Mouse (Mus musculus): Measurements from ENCODE around the gene Ap3m1. TPM values are rescaled to one million over a fixed set of nuclear protein-coding genes. Genes with fewer than 3 reads are reported as not detected.
A peak's percentile ranks its signal among the peaks of the same experiment; 100 is the strongest.

Gene Ap3m1
- total RNA-seq, 2 experiments from 2014 or later, result 34.6 to 41.0 TPM

GRCm38 (mm10) chr14:21034271-21034670, 18.0 kb downstream of the Ap3m1 start:
- Histone ChIP-seq H3K4me3 (no peak overlapping the region), H3K27ac (peak overlapping the region; percentile 81; the same call in 1 of the 2 replicates)
- no peak for DNase-seq
- TF ChIP-seq CTCF (IDR thresholded peaks at IDR 0.05), result no peak
- intact Hi-C loops (cut with DNase I), result no loop called here

- DNase-seq, result peak; percentile 60
- peak overlapping the region; percentile 38 for H3K4me3 ChIP-seq
- TF ChIP-seq CTCF (IDR thresholded peaks at IDR 0.05), result no peak
- intact Hi-C loops (cut with DNase I), result no loop called here
- H3K27ac ChIP-seq, result peak overlapping the region; percentile 81
Measured at GRCm38 (mm10) chr14:21031783-21032511, 20.4 kb downstream of the Ap3m1 start.

GRCm38 (mm10) chr14:21029025-21029659, 23.2 kb downstream of the Ap3m1 start:
- TF ChIP-seq CTCF (IDR thresholded peaks at IDR 0.05), result no peak
- intact Hi-C loops (cut with DNase I), result no loop called here
- Histone ChIP-seq H3K27ac (no peak overlapping the region), H3K4me3 (no peak overlapping the region)
- no peak for DNase-seq

- no peak for DNase-seq
- Histone ChIP-seq H3K27ac (no peak overlapping the region), H3K4me3 (no peak overlapping the region)
- intact Hi-C loops (cut with DNase I), result no loop called here
- no peak for TF ChIP-seq CTCF (IDR thresholded peaks at IDR 0.05)
Measured at GRCm38 (mm10) chr14:21027542-21027941, 24.8 kb downstream of the Ap3m1 start.

GRCm38 (mm10) chr14:21020435-21020834, 31.9 kb downstream of the Ap3m1 start:
- intact Hi-C loops (cut with DNase I), result no loop called here
- TF ChIP-seq CTCF (IDR thresholded peaks at IDR 0.05), result no peak
- DNase-seq, result no peak
- no peak overlapping the region for H3K4me3 ChIP-seq
- no peak overlapping the region for H3K27ac ChIP-seq

- H3K27ac ChIP-seq, result no peak overlapping the region
- peak; percentile 60 for TF ChIP-seq CTCF (IDR thresholded peaks at IDR 0.05)
- no peak for DNase-seq
- intact Hi-C loops (cut with DNase I), result no loop called here
- H3K4me3 ChIP-seq, result no peak overlapping the region
Measured at GRCm38 (mm10) chr14:21018977-21019376, 33.3 kb downstream of the Ap3m1 start.

GRCm38 (mm10) chr14:21017871-21018270, 34.4 kb downstream of the Ap3m1 start:
- no peak for TF ChIP-seq CTCF (IDR thresholded peaks at IDR 0.05)
- intact Hi-C loops (cut with DNase I), result no loop called here
- Histone ChIP-seq H3K27ac (no peak overlapping the region), H3K4me3 (no peak overlapping the region)
- DNase-seq, result no peak

- no peak overlapping the region for H3K27ac ChIP-seq
- TF ChIP-seq CTCF (IDR thresholded peaks at IDR 0.05), result no peak
- no peak for DNase-seq
- no peak overlapping the region for H3K4me3 ChIP-seq
- intact Hi-C loops (cut with DNase I), result no loop called here
Measured at GRCm38 (mm10) chr14:21013800-21014334, 38.4 kb downstream of the Ap3m1 start.

- no peak for TF ChIP-seq CTCF (IDR thresholded peaks at IDR 0.05)
- intact Hi-C loops (cut with DNase I), result loop anchor here (10.0 kb wide), 1 partner anchor 235 kb away; no protein-coding TSS in a partner anchor
- no peak for DNase-seq
- H3K27ac ChIP-seq, result no peak overlapping the region
- no peak overlapping the region for H3K4me3 ChIP-seq
Measured at GRCm38 (mm10) chr14:20999617-21000016, 52.7 kb downstream of the Ap3m1 start.

- Histone ChIP-seq H3K27ac (0 out of 2 replicates have a peak overlapping the region, but pooled peaks have one; percentile 6), H3K4me3 (no peak overlapping the region)
- DNase-seq, result no peak
- no peak for TF ChIP-seq CTCF (IDR thresholded peaks at IDR 0.05)
- intact Hi-C loops (cut with DNase I), result loop anchor here (10.0 kb wide), 1 partner anchor 233 kb away; no protein-coding TSS in a partner anchor
Measured at GRCm38 (mm10) chr14:20997548-20997947, 54.8 kb downstream of the Ap3m1 start.

GRCm38 (mm10) chr14:20996361-20996760, 55.9 kb downstream of the Ap3m1 start:
- no peak for TF ChIP-seq CTCF (IDR thresholded peaks at IDR 0.05)
- DNase-seq, result no peak
- H3K4me3 ChIP-seq, result no peak overlapping the region
- no peak overlapping the region for H3K27ac ChIP-seq
- intact Hi-C loops (cut with DNase I), result loop anchor here (10.0 kb wide), 1 partner anchor 232 kb away; no protein-coding TSS in a partner anchor

- TF ChIP-seq CTCF (IDR thresholded peaks at IDR 0.05), result no peak
- intact Hi-C loops (cut with DNase I), result loop anchor here (10.0 kb wide), 1 partner anchor 231 kb away; no protein-coding TSS in a partner anchor
- H3K4me3 ChIP-seq, result no peak overlapping the region
- no peak overlapping the region for H3K27ac ChIP-seq
- DNase-seq, result no peak
Measured at GRCm38 (mm10) chr14:20995497-20995896, 56.8 kb downstream of the Ap3m1 start.

GRCm38 (mm10) chr14:20994475-20994874, 57.8 kb downstream of the Ap3m1 start:
- intact Hi-C loops (cut with DNase I), result loop anchor here (5.0 to 10.0 kb wide), 3 partner anchors 122 to 230 kb away; no protein-coding TSS in a partner anchor
- DNase-seq, result no peak
- no peak overlapping the region for H3K4me3 ChIP-seq
- no peak overlapping the region for H3K27ac ChIP-seq
- no peak for TF ChIP-seq CTCF (IDR thresholded peaks at IDR 0.05)

All from gastrocnemius, adult 2 months (tissue).